Mouse (Mus musculus): ENCODE measurements around the gene Mep1a. TPM values are rescaled to one million over a fixed set of nuclear protein-coding genes. Genes with fewer than 3 reads are reported as not detected.

Mep1a gene
- not detected for total RNA-seq (2023)

DNA sequence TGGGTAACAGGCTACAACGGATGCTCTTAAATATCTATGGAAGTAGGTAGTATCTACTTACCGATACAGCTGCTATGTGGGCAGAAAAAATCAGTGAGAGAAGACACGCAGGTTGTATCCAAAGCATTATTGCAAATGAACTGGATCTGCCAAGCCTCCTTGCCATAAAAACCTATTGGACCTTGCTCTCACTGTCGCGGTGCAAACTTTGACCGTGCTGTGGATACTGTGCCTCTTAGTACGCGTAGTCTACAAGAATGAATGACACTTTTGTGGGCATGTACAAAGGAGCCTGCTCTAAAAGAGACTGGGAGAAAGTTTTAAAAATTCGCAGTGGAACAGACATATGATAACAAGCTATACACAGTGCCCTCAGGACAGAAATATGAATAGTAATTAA is at the start of gene Mep1a:
Gene Mep1a, minus strand, starts transcription at position 221 of the 400 bp plus-strand sequence.

DNA sequence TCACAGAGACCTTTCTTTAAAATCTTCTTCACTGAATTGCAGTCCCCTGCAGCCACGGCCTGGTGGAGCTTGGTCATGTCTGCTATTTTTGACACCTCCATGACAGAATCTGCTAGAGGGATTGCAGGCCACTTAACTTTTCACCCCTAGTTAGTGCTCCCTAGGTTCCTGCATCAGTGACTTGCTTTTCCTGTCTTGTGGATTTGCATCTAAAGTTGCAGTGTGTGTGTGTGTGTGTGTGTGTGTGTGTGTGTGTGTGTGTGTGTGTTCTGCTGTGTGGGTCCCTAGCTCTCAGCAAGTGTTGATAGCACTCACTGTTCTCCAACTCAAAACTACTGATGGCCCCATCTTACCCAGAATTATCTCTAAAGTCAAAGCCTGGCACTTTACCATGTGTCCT is 40.9 kb upstream of the Mep1a start, which contains the start of gene Ankrd66:
Gene Ankrd66, minus strand, starts transcription at position 101 of the 400 bp plus-strand sequence.

Other genes starting within 250 kb of the Mep1a start
- gene Adgrf1, start 232.5 kb downstream of the Mep1a start, total RNA-seq (2023), result not detected
- not detected for gene Adgrf5, start 142.4 kb downstream of the Mep1a start, total RNA-seq (2023)
- gene Ankrd66, start 40.8 kb upstream of the Mep1a start, total RNA-seq (2023), result not detected
- gene Pla2g7, start 65.3 kb upstream of the Mep1a start, total RNA-seq (2023), result 1 to 10 TPM; 1.1 to 1.2 TPM
- gene Tdrd6, start 127.5 kb upstream of the Mep1a start, total RNA-seq (2023), result under 1 TPM; 0.09 to 0.12 TPM
- gene Slc25a27, start 164.4 kb upstream of the Mep1a start, total RNA-seq (2023), result 10 to 100 TPM; 14.5 to 18.2 TPM
- 1 to 10 TPM; 2.1 to 2.8 TPM for gene Cyp39a1, start 164.6 kb upstream of the Mep1a start, total RNA-seq (2023)